Mouse (Mus musculus) thymus, postnatal 25 days (tissue): ENCODE measurements around the gene Hikeshi.

ENCODE experiments used
- DNase-seq: peaks from one replicate; pipeline ENCODE4 v3.0.0; 2022

The Hikeshi gene

DNA sequence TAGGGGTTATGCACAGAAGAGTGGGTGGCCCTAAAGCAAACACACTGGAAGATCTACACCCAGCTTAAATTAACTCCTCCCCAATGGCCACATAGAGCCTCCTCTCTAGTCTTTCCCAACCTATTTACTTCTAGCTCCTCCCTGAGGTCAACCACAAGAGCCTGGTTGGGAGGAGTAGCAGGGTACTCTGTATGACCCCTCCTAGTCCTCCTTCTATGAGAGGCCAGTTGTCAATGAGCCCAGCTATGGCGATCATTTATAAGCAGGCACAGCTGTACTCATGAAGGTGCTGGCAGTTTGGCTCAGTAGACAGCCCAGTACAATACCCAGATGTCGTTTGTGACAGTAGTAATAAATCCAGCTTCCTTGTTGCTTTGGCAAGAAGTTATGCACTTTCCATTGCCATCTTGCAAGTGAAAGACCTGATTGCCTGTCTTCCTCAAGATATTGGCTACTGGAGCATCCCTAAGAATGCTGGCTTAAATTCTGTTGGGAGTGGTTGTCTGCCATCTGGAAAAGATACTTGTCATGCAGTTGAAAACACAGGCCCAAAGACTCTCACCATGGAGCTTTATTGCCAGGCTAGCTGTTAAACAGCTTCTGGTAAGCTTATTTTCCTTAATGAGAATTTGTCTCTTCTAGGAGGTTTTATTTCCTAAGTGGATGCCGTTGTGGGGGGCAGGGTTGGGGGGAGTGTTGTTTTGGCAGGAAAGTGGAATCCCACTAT is 27.4 kb downstream of the Hikeshi start:
- DNase-seq: no peak

DNA sequence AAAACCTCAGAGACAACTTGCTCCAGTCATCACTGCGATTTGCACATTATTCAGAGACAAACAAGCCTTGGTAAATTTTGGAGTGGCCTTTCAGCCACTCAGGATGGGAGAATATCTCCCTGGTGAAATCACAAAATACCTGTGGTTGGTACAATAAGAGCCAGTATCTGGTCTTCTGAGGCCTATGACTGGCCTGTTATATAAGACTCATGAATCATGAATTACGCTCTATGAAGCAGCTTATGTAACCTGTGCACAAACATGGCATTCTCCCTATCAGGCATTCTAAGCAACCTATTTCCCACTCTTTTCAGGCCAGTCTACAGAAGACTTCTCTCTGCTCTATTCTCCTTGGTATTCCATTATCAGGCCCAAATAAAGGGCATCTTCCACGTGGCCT is 28.6 kb downstream of the Hikeshi start:
- no peak for DNase-seq

DNA sequence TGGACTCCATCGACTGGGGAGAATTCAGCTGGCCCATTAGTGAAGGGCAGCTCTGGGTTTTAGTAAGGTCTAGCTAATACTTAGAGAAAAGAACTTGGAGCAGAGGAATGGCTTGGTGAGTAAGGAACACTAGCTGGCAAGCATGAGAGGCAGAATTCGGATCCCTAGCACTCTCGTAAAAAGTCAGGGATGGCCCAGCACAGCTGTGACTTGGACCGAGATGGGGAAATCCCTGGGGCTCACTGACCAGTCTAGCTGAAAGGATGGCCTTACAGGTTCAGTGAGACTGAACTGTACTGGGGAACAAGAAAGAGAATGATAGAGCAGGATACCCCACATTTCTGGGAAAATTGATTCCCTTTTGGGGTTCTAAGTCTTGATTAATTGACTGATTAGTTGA is 31.3 kb downstream of the Hikeshi start:
- DNase-seq: no peak

DNA sequence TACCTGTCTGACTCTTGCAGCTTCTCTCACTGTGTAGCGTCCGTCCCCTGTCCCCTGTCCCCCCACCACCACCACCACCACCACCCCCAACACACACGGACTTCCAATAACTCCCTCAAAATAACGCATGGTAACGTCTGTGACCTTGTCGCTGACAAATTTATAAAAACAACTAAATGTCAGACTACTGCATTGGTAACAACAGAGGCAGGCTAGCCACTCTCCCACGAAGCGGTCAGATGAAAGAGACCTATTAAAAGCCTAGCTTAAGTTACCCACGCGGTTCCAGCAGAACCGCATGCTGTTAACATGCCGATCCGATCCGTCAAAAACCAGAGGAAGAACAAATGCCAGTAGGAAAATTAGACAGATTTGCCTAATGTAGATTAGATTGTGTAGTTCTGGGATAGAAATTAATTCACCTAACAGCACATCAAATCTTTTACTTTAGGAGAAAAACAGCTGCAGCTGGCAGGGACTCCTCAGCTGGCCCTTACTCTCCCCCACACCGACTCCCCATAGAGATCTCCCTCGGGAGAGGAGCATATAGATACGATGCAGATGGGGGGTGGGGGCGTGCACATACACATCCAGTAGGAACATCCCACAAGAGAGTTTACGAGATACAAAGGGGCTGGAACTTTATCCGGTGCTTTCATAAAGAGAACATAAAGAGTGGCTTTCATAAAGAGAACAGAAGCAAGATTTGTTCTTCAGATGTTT is 31.9 kb downstream of the Hikeshi start:
- no peak for DNase-seq

DNA sequence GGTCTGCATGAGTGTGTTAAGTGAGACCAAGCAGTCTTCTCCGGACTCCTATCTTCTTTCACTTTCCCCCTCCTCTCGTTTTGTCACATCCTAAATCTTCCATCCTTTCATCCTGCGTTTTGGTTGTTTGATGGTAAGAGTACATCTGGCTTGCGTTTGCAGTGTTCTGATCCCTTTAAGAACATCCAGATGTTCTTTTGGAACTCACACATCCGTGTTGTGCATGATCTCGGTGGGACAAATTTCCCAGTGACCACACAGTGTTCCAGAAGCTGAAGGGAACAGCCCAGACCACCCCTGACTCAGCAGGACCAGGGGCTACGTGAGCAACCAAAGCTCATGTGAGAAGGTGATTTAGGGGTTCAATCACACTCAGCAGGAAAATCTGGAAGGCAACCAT is 32.6 kb downstream of the Hikeshi start:
- DNase-seq: no peak

DNA sequence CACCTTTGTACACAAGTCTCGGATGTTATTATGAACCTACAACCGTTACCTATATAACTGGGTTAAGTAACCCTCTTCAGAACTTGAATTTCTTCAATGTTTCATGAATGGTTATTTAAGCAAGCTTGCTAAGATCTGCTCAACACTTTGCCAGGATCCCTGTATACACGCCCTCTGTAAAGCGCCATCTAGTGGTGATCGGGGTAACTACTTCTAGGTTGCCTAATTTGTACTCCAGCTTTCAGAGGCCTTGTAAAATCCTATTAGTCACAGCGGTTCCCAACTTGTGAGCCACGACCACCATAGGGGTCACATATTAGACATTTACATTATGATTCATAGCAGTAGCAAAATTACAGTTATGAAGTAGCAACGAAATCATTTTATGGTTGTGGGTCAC is 33.1 kb downstream of the Hikeshi start:
- peak; percentile 63 for DNase-seq

DNA sequence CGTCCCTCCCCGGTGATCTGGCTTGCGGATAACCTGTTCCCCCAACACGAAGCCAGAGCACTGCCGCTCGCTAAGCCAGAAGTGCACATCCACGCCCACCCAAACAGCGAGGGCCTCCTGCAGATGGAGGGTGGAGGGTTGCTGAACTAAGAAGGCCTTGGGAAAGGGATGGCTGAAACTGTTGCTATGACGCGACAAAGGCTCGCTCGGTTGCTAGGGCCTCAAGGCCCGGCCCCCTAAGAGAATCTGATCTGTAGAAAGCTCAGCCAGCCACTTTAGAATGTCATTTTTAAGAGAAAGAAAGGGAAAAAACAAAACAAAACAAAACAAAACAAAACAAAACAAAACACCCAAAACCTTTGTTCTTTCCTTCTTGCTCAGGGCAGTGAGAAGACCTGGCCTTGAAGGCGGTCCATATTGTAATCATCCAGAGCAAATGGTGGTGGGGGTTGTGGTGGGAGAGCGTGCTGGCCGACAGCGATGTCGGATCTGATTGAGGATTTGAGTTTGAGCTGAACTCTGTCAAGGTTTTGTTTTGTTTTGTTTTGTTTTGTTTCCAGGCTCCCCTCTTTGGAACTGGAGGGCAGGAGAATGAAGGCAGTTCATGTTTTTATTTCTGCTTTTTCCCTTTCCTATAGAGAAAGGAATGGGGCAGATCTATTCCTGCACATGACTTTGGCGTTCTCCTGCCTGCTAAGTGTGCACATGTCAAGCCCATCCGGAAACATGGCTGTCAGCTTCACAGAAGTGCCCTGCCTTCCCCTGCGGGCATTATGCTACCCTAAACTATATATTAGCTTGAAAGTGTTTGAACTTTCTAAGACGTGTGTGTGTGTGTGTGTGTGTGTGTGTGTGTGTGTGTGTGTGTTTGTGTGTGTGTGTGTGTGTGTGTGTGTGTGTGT is 37.3 kb downstream of the Hikeshi start, which contains the start of gene Ccdc81:
TSS of gene Ccdc81 (minus strand) at position 188 of the 902 bp plus-strand sequence.
- DNase-seq: no peak

DNA sequence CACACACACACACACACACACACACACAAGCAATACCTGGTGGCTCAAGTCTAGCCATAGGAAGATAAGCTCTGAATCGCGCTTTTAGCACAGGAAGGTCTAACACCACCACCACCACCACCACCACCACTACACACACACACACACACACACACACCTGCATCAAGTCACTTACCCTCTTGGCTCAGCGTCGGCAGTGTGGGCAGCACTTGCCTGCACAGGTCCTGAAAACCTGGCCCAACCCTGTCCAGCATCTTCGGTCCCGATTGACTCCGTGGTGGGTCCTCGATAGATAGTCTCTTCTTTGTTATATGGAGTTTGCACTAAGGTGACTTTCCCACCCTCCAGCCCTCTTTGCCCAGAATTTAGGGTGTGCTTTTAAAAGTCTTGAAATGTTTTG is 38.0 kb downstream of the Hikeshi start:
- no peak for DNase-seq

DNA sequence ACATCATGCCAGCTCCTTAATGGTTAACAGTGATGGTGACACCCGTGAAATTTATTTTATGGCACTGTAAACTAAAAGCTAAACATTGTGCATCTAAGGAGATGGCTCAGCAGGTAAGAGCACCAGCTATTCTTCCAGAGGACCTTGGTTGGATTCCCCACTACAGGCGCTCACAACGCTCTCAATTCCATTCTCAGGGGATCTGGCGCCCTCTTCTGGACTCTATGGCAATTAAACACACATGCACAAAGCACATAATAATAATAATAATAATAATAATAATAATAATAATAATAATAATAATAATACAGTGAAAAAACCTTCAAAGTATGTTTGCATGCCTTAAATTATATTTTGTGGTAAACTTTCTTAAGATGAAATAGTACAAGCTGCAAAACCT is 49.1 kb downstream of the Hikeshi start:
- peak; percentile 3 for DNase-seq

DNA sequence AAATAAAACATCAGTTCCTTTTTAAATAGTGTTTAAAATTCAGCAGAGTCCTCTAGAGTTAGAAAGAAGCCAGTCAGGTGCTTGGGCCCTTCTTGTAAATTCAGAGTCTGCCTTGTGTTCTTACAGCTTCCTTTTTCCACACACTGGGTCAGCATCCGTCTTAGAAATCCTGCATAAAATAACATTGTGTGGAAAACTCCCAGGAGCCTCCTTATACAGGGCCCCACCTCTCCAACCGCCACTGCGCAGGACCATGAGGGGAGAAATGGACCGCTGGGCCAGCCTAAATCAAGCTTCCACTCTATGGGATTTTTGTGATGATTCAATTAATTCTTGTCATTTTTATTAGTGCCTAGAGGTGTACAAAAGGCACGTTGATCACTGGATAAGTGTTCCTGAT is 49.6 kb downstream of the Hikeshi start:
- DNase-seq: no peak

DNA sequence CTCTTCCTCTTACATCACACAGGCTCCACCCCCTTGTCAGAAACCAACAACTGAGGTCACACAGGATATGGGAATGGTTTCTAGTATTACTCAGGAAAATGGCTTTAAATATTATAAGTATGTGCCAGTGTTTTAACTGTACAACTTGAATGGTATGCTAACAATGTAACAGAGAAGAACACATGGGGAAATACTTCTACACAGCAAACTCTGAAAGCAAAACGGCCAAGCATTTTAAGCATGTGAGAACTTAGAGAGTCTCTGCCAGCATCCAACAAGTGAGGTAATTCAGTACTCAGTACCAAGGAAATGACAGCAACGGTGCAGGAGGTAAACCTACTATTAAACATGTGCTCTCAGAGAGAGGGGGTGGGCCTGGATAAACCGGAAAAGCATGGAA is 56.5 kb downstream of the Hikeshi start:
- DNase-seq: no peak

DNA sequence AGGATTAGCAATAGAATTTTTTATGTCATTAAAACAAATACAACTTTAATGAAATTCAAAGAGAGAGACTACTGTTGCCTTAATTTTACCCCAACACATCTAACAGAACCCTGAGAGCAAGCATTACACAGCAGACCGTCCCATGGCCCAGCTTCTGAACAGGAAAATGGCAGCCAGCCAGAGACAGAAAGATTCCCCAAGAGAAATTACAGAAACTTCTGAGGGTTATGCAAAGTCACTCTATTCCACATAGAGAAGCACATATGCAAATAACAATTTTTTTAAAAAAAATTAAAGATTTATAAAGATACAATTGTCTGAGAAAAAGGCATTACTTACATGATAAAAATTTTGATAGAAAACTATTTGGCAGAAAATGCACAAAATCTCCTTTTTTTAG is 61.3 kb downstream of the Hikeshi start:
- no peak for DNase-seq
